Mouse (Mus musculus): ENCODE measurements at regions not wholly inside any gene's neighbourhood (a gene's known extent, or its start where the extent isn't known, plus 50 kb on each side); places are given as distances from the start of the nearest gene placed in this dataset.
A peak's percentile ranks its signal among the peaks of the same experiment; 100 is the strongest.
"Not testable (repeated sequence)": the region's sequence is repeated elsewhere in the genome, so short reads cannot be mapped to it uniquely, and the experiment has no call there.

- no peak for DNase-seq
Observed at GRCm38 (mm10) chr13:3341416-3341815, 196.4 kb upstream of the Gdi2 start.

GRCm38 (mm10) chr13:3343611-3344010, 194.3 kb upstream of the Gdi2 start:
- no peak for DNase-seq

GRCm38 (mm10) chr13:3354912-3355311, 183.0 kb upstream of the Gdi2 start:
- DNase-seq = not testable (repeated sequence)

GRCm38 (mm10) chr13:3358079-3358608, 179.7 kb upstream of the Gdi2 start:
- peak; percentile 36 for DNase-seq

- peak; percentile 49 for DNase-seq
Observed at GRCm38 (mm10) chr13:3358996-3359750, 178.7 kb upstream of the Gdi2 start.

- peak; percentile 62 for DNase-seq
Observed at GRCm38 (mm10) chr13:3359751-3360260, 178.1 kb upstream of the Gdi2 start.

- DNase-seq = peak; percentile 76
Observed at GRCm38 (mm10) chr13:3360503-3361490, 177.1 kb upstream of the Gdi2 start.

GRCm38 (mm10) chr13:3372701-3373100, 165.2 kb upstream of the Gdi2 start:
- no peak for DNase-seq

GRCm38 (mm10) chr13:3373522-3374220, 164.2 kb upstream of the Gdi2 start:
- DNase-seq = not testable (repeated sequence)

- DNase-seq = no peak
Observed at GRCm38 (mm10) chr13:3374796-3375195, 163.1 kb upstream of the Gdi2 start.

- not testable (repeated sequence) for DNase-seq
Observed at GRCm38 (mm10) chr13:3377801-3378200, 160.1 kb upstream of the Gdi2 start.

- not testable (repeated sequence) for DNase-seq
Observed at GRCm38 (mm10) chr13:3405783-3406182, 132.1 kb upstream of the Gdi2 start.

GRCm38 (mm10) chr13:3406236-3407017, 131.4 kb upstream of the Gdi2 start:
- peak; percentile 81 for DNase-seq

GRCm38 (mm10) chr13:3410281-3410680, 127.6 kb upstream of the Gdi2 start:
- not testable (repeated sequence) for DNase-seq

- DNase-seq = no peak
Observed at GRCm38 (mm10) chr13:3417026-3417425, 120.8 kb upstream of the Gdi2 start.

- DNase-seq = not testable (repeated sequence)
Observed at GRCm38 (mm10) chr13:3455374-3455773, 82.5 kb upstream of the Gdi2 start.

GRCm38 (mm10) chr13:3476884-3477283, 61.0 kb upstream of the Gdi2 start:
- no peak for DNase-seq

- DNase-seq = peak; percentile 60
Observed at GRCm38 (mm10) chr13:3477997-3478728, 59.7 kb upstream of the Gdi2 start.
